Mouse (Mus musculus) E14TG2a.4 (cell line): Measurements from ENCODE around the gene Iqgap1.

Experiments
- CTCF ChIP-seq: conservative IDR thresholded peaks from 2 replicates; pipeline ENCODE4 v1.5.1; 2014; ENCODE audit warnings: low read length
- NANOG ChIP-seq: IDR thresholded peaks from 2 replicates; pipeline ENCODE4 v1.6.1; 2014; ENCODE audit warnings: borderline replicate concordance, low read length, mixed read lengths
- POU5F1 ChIP-seq: IDR thresholded peaks from 2 replicates; pipeline ENCODE4 v1.6.1; 2014; ENCODE audit warnings: low read length, borderline replicate concordance

- TF ChIP-seq CTCF (no peak), POU5F1 (no peak), NANOG (no peak)
Observed at GRCm38 (mm10) chr7:80766072-80766471, 59.7 kb downstream of the Iqgap1 start.
